Mouse (Mus musculus): ENCODE measurements around the gene Ephb4.

The Ephb4 gene

DNA sequence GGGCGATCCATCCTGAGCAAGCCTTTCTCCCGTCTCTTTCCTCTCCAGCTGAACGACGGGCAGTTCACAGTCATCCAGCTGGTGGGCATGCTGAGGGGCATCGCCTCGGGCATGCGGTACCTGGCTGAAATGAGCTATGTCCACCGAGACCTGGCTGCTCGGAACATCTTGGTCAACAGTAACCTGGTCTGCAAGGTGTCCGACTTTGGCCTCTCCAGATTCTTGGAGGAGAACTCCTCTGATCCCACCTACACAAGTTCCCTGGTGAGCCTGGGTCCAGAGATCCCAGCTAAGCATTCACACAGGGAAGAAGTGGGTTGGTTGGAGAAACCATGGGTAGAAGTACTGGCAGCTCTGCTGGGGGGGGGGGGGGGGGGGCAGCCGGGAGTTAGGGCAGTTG lies 19.8 kb downstream of the Ephb4 start:
- DNase-seq (ENCODE audit: low spot score), result no peak

DNA sequence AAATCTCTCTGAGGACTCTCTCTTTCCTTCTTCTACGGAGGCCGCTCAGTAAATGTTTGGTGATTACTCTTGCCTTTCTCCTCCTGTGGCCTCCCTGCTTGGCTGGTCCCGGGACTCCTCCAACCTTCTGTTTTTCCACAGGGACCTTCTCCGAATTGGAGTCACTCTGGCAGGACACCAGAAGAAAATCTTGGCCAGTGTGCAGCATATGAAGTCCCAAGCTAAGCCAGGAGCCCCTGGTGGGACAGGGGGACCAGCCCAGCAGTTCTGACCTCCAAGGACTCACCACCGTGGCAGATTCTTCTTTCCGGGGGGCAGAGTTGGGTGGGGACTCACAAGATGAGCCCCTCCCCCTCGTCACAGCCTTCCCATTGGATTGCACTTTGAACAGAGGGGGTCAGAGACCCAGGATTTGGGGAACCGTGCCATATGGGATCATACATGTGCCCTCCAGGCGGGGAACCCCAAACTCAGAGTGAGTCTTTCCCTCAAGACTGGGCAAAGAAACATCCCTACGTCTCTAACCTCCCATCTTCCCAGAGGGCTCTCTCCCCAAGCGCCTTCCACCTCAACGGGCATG lies 23.6 kb downstream of the Ephb4 start:
- DNase-seq (ENCODE audit: low spot score), result no peak

- DNase-seq (ENCODE audit: low spot score), result no peak
These were observed 24.7 kb downstream of the Ephb4 start for GRCm38 (mm10) chr5:137374521-137375080.

DNA sequence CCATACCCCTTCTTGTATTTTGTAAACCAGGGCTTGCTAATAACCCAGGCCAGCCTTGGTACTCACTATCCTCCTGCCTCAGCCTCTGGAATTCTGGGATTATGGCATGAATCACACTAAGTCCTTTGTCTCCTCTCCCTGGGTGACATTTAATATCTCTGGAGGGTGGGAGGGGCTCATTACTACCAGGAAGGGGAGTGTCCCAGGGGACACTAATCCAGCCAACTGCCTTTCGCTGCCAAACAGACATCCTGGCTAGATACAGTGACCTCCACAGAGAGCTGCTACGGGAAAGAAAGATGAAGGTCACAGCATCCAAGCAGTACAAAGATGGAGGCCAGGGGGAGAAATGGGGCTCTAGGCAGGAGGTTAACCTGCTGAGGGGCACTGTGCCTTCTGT lies 25.7 kb downstream of the Ephb4 start:
- peak; percentile 34 for DNase-seq (ENCODE audit: low spot score)

DNA sequence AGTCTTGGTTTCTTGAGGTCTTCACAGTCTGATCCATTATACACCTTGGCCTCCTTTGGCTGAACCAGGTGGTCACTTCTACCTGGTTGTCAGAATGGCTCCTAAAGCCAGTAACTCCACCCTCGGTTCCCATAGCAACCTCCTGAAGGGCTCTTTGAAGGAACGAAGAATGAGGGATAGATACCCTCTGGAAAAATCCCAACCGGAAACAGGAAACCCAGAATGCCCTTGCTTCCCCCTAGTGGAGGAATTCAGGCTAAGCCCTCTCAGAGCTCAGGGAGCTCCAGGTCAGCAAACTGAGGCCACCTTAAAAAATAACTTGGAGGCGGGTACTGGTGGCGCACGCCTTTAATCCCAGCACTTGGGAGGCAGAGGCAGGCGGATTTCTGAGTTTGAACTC lies 26.3 kb downstream of the Ephb4 start:
- peak; percentile 40 for DNase-seq (ENCODE audit: low spot score)

- no peak for DNase-seq (ENCODE audit: low spot score)
These were observed 26.8 kb downstream of the Ephb4 start for GRCm38 (mm10) chr5:137376722-137377121.

GRCm38 (mm10) chr5:137377176-137377575 lies 27.3 kb downstream of the Ephb4 start:
- DNase-seq (ENCODE audit: low spot score), result no peak

GRCm38 (mm10) chr5:137377603-137378002 lies 27.7 kb downstream of the Ephb4 start:
- DNase-seq (ENCODE audit: low spot score), result no peak

- DNase-seq (ENCODE audit: low spot score), result peak; percentile 60
These were observed 31.2 kb downstream of the Ephb4 start for GRCm38 (mm10) chr5:137381152-137381551.

DNA sequence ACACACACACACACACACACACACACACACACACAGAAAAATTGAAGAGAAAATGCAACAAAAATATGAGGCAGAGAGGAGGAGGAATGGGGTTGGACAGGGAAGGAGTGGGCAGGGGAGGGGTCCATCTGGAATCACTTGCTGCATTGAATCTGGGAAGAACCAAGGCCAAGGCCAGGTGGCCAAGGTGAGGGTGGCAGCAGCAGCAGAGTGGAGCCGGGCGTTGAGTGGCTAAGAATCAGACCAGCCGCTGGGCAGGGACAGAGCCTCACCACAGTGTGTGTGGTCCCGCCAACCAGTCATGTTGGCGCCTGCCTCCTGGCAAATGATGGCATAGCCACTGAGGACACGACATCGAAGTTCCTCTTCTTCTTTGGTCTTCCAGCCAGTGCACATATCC lies 33.5 kb downstream of the Ephb4 start:
- no peak for DNase-seq (ENCODE audit: low spot score)

- DNase-seq (ENCODE audit: low spot score), result no peak
These were observed 36.8 kb downstream of the Ephb4 start for GRCm38 (mm10) chr5:137386712-137387111.

- no peak for DNase-seq (ENCODE audit: low spot score)
These were observed 41.7 kb downstream of the Ephb4 start for GRCm38 (mm10) chr5:137391641-137392040.

DNA sequence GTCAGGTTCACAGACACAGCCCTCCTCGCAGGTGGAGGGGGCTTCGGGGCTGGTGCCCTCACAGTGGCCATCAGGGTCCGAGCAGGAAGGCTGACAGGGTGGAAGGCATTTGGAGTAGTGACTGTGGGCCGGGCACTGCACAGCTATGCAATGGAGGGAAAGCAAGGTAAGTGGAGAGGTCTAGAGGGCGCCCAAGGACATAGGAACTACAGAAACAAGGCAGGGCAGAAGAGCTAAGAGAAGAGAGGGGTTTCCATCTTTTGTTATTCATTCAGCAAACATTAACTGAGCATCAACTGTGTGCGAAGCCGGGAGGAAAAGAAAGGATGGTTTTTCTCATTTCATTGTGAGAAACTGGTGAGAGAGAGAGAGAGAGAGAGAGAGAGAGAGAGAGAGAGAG lies 44.5 kb downstream of the Ephb4 start:
- DNase-seq (ENCODE audit: low spot score), result no peak

- DNase-seq (ENCODE audit: low spot score), result peak; percentile 92
These were observed 54.2 kb downstream of the Ephb4 start for GRCm38 (mm10) chr5:137404081-137404480.

GRCm38 (mm10) chr5:137409451-137409850 lies 59.5 kb downstream of the Ephb4 start:
- DNase-seq (ENCODE audit: low spot score), result no peak

DNA sequence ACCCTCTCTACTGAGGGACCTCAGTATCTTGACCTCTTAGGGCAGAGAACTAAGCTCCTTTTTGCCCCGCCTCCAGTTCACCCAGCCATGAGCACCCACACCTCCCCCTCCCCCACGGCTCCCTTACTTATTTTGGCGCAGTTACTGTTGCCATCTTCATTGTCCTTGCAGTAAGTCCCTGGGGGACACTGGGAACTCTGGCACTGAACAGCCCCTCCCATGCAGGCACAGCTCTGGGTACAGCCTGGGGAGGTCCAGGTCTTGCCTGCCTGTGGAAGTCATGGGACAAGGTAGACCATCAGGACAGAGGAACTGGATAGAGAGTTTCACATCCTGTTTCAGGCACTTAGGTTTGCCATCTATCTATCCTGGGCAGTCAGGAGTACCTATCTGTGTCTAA lies 60.2 kb downstream of the Ephb4 start:
- peak; percentile 54 for DNase-seq (ENCODE audit: low spot score)

- DNase-seq (ENCODE audit: low spot score), result no peak
These were observed 60.6 kb downstream of the Ephb4 start for GRCm38 (mm10) chr5:137410549-137410948.

DNA sequence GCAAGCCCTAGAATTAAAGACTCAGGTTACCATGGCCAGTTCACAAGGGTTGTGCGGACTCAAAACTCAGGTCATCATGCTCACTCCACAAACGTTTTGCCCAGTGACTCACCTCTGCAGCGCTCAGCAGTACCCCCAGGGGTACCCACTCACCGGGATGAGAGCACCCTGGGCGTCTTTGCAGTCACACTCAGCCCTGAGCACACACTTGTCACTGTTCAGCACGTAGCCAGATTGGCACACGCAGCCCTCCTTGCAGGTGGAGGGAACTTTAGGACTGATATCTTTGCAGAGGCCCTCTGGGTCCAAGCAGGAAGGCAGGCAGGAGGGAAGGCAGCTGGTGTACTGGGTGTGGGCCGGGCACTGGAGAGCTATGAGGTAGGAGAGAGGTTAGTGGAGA lies 61.3 kb downstream of the Ephb4 start:
- no peak for DNase-seq (ENCODE audit: low spot score)

DNA sequence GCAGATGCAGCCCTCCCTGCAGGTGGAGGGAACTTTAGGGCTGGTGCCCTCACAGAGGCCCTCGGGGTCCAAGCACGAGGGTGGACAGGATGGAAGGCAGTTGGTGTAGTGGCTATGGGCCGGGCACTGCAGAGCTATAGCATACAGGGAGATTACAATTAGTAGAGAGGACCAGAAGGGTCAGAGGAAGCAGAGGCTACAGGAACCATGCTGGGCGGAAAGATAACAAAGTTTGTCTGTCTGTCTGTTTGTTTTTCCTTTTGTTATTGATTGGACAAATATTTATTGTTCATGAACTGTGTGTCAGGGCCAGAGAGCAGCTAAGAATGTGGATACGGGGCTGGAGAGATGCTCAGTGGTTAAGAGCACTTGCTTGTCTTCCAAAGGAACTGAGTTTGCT lies 64.3 kb downstream of the Ephb4 start:
- no peak for DNase-seq (ENCODE audit: low spot score)

GRCm38 (mm10) chr5:137419105-137419504 lies 69.2 kb downstream of the Ephb4 start:
- no peak for DNase-seq (ENCODE audit: low spot score)

GRCm38 (mm10) chr5:137419841-137420240 lies 69.9 kb downstream of the Ephb4 start:
- DNase-seq (ENCODE audit: low spot score), result no peak

- no peak for DNase-seq (ENCODE audit: low spot score)
These were observed 75.7 kb downstream of the Ephb4 start for GRCm38 (mm10) chr5:137425648-137426047.

Data from adipocyte (in vitro differentiated cells).